Mouse (Mus musculus): ENCODE measurements around the gene Abhd14a.
"Not testable (repeated sequence)": the region's sequence is repeated elsewhere in the genome, so short reads cannot be mapped to it uniquely, and the experiment has no call there.

Gene Abhd14a

GRCm38 (mm10) chr9:106447348-106447747 is at the start of gene Abhd14a, which contains the start of gene Abhd14b:
Gene Abhd14a, minus strand, starts transcription at chr9:106447678.
Gene Abhd14b, plus strand, starts transcription at chr9:106447459.
- peak; percentile 91 for DNase-seq (ENCODE audit: low read depth, low spot score)

GRCm38 (mm10) chr9:106487602-106488001 is 40.1 kb upstream of the Abhd14a start:
- DNase-seq (ENCODE audit: low read depth, low spot score) = not testable (repeated sequence)

GRCm38 (mm10) chr9:106485076-106485475 is 37.6 kb upstream of the Abhd14a start:
- DNase-seq (ENCODE audit: low read depth, low spot score) = no peak

- no peak for DNase-seq (ENCODE audit: low read depth, low spot score)
These were observed 36.1 kb upstream of the Abhd14a start for GRCm38 (mm10) chr9:106483606-106484005.

DNA sequence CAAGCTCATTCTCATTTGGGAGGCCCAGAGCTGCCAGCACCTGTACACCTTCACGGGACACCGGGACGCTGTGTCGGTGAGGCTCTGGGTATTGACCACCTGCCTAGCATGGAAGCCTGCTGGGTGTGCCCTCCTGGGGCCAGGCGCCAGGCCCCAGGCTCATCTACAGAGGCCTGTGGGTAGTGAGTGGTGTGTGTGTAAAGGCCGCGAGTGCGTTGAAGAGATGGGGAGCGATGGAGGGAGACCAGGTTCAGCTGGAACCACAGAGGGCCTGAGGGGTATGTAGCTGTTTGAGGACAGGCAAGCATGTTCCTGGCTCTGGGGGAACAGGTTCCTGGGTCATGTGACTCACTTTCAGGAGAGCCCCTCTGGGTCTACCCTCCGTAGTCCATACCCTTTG is 35.7 kb upstream of the Abhd14a start:
- DNase-seq (ENCODE audit: low read depth, low spot score) = no peak

- no peak for DNase-seq (ENCODE audit: low read depth, low spot score)
These were observed 35.2 kb upstream of the Abhd14a start for GRCm38 (mm10) chr9:106482578-106483115.

- DNase-seq (ENCODE audit: low read depth, low spot score) = no peak
These were observed 34.2 kb upstream of the Abhd14a start for GRCm38 (mm10) chr9:106481676-106482075.

- no peak for DNase-seq (ENCODE audit: low read depth, low spot score)
These were observed 33.6 kb upstream of the Abhd14a start for GRCm38 (mm10) chr9:106481075-106481474.

- DNase-seq (ENCODE audit: low read depth, low spot score) = no peak
These were observed 33.1 kb upstream of the Abhd14a start for GRCm38 (mm10) chr9:106480541-106480940.

DNA sequence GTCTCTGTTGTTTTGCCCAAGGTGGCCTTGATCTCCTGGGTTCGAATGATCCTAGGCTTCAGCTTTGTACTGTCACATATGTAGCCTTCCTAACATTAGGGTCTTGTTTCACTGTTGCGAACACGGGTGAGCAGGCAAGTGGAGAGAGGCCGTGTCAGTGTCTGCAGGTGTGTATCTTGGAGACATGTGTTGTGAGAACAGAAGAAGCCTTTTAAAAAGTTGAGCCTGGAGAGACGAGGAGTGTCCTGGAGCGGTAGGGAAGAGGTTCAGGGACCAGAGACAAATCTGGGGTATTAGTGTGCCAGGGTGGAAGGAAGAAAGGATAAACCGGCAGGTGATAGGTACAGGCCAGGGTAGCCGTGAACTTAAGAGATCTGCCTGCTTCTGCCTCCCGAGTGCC is 30.6 kb upstream of the Abhd14a start:
- no peak for DNase-seq (ENCODE audit: low read depth, low spot score)

GRCm38 (mm10) chr9:106477649-106478048 is 30.2 kb upstream of the Abhd14a start:
- DNase-seq (ENCODE audit: low read depth, low spot score) = no peak

DNA sequence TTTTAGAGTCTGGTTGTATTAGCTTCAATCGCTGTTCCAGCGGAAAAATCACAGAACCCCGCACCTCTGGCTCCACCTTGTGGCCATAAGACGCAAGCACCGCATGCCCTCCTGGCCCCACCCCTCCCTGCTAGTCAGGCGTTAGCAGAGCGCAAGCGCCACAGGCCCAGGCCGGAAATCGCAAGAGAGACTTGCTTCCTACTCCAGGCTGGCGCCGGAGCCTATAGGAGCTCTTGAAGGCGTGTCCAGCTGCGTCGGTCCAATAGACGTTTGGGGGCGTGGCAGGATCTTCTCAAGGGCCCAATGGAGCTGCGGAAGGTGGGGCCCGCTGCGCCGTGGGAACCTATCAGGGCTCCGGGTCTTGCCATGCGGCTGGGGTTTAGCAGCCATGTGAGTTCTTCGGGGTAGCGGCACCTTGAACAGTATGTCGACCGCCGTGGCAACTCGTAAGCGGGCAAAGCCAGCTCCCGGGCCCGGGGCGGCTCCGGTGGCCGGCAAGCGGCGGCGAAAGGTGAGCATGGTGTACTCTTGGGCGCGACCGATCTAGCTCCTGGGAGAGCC is 29.5 kb upstream of the Abhd14a start, which contains the start of gene Parp3:
Parp3 (minus strand) TSS at position 26 of the 561 bp plus-strand sequence.
- DNase-seq (ENCODE audit: low read depth, low spot score) = peak; percentile 99

DNA sequence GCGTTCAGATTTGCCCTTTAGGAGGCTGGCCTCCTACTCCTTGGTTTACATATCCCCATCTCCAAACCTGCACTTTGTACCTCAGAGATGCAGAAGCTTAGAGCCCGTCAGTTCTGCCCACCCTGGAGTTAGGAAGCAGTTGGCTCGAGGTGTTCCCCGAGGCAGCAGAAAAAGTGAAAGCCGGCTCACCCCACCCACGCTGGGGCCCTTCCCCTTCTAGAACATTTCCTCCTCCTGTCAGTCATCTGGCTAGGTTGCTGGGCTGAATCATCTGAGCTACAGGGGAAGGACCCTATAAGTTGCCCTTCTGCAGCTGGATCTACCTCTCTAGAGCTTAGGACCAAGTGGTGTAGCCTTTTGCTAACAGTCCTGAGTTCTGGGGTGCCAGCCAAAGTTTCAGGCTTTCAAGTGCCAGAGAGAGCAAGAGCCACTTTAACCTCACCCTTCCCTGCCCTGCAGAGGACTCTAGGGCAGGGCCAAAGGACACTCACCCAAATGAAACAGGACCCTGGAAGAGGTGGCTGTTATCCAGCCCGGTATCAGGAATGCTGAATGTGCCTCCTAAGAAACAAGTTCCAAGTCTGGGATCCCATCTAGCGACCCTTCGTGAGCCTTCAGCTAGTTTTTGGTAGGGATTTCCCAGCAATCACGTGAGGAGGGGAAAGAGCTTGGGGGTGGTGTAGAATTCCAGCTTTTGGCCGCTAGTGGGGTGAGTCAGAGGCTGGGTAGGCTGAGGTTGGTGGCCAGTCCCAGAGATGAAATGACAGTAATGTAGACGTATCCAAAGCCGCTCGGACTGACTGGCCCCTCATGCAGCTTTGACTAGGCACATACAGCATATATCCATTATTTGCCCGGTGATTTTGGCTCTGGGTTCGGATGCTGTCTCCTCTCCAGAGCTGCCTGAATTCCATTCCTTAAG is 28.8 kb upstream of the Abhd14a start:
- no peak for DNase-seq (ENCODE audit: low read depth, low spot score)

DNA sequence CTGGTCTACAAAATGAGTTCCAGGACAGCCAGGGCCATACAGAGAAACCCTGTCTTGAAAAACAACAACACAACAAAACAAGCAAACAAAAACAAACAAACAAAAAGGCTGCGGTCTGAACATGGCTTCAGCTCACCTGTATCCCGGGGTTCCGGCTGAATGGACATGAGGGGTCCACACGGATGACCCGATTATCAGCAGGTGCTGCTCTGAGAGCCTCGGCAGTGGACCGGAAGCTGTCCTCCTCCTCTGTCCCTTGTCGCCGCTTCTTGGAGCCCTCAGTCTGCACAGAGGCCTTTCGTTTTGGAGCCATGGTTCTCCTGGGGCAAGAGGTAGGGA is 28.2 kb upstream of the Abhd14a start, which contains the start of gene Rrp9:
Rrp9 (plus strand) TSS at position 301 of the 339 bp plus-strand sequence.
- DNase-seq (ENCODE audit: low read depth, low spot score) = no peak

DNA sequence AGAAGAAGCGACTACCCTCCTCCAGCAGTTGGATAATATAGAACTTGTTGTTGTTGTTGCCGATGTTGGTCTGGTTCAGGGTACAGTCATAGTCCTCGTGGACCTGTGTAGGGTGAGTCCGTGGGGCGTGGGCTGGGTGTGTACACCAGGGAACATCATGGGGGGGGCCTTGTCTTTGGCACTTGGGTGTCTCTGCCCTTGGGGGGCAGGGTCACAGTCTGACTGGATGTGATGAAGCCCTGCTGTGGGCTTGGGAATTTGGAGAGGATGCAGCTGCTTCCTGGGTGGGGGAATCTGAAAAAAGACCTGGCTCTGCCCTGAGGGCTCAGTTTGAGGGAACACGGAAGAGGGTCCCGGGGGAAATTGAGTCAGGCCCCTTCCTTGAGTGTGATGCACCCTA is 27.6 kb upstream of the Abhd14a start:
- no peak for DNase-seq (ENCODE audit: low read depth, low spot score)

DNA sequence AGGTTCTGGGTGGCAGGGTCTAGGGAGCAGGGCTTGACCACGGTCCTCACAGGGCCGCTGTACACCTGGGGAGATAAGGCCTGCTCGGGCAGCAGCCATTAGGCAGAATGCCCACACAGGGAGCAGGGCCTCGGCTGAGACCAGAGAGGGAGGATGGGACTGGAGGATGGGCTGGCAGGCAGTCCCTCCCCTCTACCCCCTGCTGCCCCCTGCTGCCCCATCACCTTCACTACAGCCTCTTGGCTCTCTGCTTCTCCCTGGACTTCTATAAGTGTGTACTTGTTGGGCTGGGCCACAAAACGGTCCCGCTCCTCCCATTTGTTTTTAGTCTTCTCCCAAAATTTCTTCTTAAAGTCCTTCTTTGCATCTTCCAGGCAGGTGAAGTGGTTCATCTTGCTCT is 27.0 kb upstream of the Abhd14a start:
- peak; percentile 78 for DNase-seq (ENCODE audit: low read depth, low spot score)

DNA sequence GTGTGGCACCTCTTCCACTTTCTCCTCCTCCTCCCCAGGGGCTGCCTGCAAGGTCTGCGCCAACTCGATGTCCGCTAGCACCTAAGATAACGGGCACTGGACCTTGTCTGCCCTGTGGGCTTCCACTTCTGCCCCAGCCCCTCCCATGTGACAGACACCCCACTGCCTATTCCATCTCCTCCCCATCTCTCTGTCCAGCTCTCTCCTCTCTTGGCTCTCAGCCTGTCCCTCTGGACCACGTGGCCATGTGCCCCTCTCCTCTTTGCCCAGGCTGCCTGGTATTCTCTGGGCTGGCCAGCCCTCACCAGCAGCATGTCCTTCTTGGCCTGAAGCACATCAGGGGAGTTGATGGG is 26.3 kb upstream of the Abhd14a start:
- DNase-seq (ENCODE audit: low read depth, low spot score) = no peak

DNA sequence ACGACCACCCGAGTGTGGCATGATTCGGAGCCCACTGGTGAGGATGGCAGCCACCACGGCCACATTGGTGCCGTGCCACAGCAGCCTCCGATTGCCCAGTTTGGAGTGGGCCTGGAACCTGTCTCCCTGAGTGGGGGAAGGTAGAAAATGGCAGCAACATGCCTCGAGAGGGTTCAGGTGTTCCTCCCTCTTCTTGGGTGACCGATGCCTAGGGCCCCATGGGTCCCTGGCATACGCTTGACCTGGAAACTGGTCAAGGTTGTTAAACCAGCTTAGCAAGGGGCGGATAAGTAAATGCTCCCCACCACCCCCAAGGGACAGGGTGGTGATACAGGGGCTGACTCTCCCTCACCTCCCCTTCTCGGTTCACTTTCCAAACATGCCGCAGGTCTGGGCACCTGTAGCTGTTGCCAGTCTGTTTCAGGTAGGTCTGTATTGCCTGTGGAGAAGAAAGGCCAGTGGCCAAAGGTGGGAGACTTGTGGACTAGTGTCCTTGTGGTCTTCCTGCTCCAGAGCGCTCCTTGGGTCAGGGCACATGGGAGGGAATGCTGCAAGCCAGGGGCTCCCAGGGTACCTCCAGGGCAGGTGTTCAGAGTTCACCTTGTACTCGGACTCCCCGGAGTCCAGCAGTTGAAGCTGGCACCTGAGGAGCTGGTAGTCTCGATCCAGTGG is 25.7 kb upstream of the Abhd14a start:
- DNase-seq (ENCODE audit: low read depth, low spot score) = no peak

- DNase-seq (ENCODE audit: low read depth, low spot score) = no peak
These were observed 24.8 kb upstream of the Abhd14a start for GRCm38 (mm10) chr9:106472321-106472720.

DNA sequence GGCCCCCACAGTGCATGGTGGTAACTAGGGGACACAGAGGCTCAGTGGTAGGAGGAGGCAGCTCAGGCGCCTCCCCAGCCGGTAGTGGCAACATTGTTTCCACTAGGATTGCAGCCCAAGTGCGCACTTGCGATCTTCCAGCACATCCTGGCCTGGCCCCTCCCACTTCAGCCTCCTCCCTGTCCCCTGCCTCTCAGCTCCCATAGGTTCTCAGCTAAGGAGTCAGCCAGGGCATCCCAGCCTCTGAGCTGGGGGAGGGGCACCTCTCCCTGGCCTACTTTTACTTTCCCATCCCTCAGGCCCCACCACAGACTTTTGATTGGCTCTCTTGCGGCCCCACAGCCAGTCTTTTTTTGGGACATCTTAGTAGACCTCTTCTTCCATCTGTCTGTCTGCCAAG is 24.4 kb upstream of the Abhd14a start:
- DNase-seq (ENCODE audit: low read depth, low spot score) = no peak

- no peak for DNase-seq (ENCODE audit: low read depth, low spot score)
These were observed 23.7 kb upstream of the Abhd14a start for GRCm38 (mm10) chr9:106470991-106471750.
